Comparison of ENCODE assay signal across 8 mouse cellular contexts in the genomic region with DNA sequence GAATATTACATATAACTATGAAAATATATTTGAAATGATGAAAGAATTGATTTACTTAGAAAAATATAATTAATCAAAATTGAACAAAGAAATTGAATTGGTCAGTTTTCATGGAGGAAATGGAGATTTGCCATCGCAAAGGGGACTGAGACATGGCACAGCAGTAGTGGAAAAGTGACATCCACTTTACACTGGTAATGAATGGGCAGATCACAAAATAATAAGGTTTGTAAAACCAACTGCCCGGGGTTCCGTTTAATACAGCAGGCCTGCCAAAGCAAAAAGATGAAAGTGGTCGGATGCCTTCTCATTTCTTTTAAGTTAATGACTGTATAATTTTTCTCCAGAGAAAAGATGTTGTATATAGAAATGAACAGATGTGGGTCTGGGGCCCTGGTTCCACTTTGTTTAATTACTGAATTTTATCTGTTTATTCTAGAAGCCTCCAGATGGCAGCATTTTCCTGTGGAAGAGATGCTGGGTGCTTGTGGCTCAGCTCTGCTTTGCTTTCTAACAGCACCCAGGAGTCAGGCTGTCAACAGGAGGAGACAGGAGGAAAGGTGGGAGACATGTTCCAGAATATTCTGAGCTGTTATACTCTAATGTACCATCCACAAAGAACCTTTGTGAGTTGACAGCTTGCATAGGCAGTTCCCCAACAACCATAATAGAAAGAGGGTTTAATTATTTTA.
A peak's percentile ranks its signal among the peaks of the same experiment; 100 is the strongest.
DNase-seq lines count a peak whose midpoint lies in the region; ATAC-seq and TF ChIP-seq lines count a peak whose summit lies in the region.

No protein-coding gene starts in this region.

- no peak for TF ChIP-seq POLR2A in embryonic fibroblast, embryonic 13.5 days (IDR thresholded peaks at IDR 0.05; ENCODE audit: low read depth, low read length)

- H3K4me3 ChIP-seq in heart, embryonic 12.5 days: no peak overlapping the region
- no peak overlapping the region for H3K4me3 ChIP-seq in embryonic fibroblast, embryonic 13.5 days (ENCODE audit: insufficient read depth, low read length)
- no peak overlapping the region for H3K4me3 ChIP-seq in left cerebral cortex, adult 2 months

- H3K27me3 ChIP-seq in heart, embryonic 12.5 days (replicated peaks): no peaks in the 10 kb centered on the region

- TF ChIP-seq CTCF in embryonic fibroblast, embryonic 13.5 days (IDR thresholded peaks at IDR 0.05; ENCODE audit: borderline replicate concordance, insufficient read depth, low read length): peak; percentile 35; the same call in 1 of the 2 replicates
- peak; percentile 71 for TF ChIP-seq CTCF in left cerebral cortex, adult 2 months (IDR thresholded peaks at IDR 0.05)

- intact Hi-C loops in left cerebral cortex, adult 2 months (cut with DNase I): loop anchor here (5.0 to 10.0 kb wide), 5 partner anchors 229 to 1989 kb away; a partner anchor contains a TSS

- ATAC-seq in heart, embryonic 12.5 days (ENCODE audit: insufficient number of reproducible peaks, low FRiP score): no peak

- 75% methylated on average over 4 of the region's 4 CpGs for WGBS in heart, embryonic 12.5 days

- H3K4me2 ChIP-seq in heart, embryonic 12.5 days: no peak overlapping the region

- H3K36me3 ChIP-seq in heart, embryonic 12.5 days: no peaks in the 10 kb centered on the region

- no peaks in the 10 kb centered on the region for H3K4me1 ChIP-seq in heart, embryonic 12.5 days (replicated peaks)
- H3K4me1 ChIP-seq in embryonic fibroblast, embryonic 13.5 days (ENCODE audit: control insufficient read depth, insufficient read depth, low read length): no peaks in the 10 kb centered on the region

- DNase-seq in heart, adult 8-10 months (ENCODE audit: low spot score): peak; percentile 31
- peak; percentile 45 for DNase-seq in adrenal gland, postnatal 10 days
- DNase-seq in hindlimb bud, embryonic 11.5 days (ENCODE audit: extremely low spot score, low read depth, low spot score): peak; percentile 3
- peak; percentile 35 to 45 for DNase-seq in left cerebral cortex, adult 2 months (ENCODE audit: extremely low spot score in 1 of 2, low spot score in 2 of 2)
- peak; percentile 75 for DNase-seq in retina, embryonic 14.5 days (ENCODE audit: low spot score)
- DNase-seq in thymus, postnatal 36 days: no peak

- H3K9me3 ChIP-seq in heart, embryonic 12.5 days (replicated peaks): no peaks in the 10 kb centered on the region

- no peak overlapping the region for H3K9ac ChIP-seq in heart, embryonic 12.5 days

- no peak overlapping the region for H3K27ac ChIP-seq in heart, embryonic 12.5 days (ENCODE audit: poor library complexity, severe bottlenecking)
- H3K27ac ChIP-seq in embryonic fibroblast, embryonic 13.5 days (ENCODE audit: insufficient read depth, low read length): no peak overlapping the region
- no peak overlapping the region for H3K27ac ChIP-seq in left cerebral cortex, adult 2 months

Comparison
In these comparisons a context has a peak if more than half of its experiments do, and no peak if none do; other contexts are left out.
1. DNase-seq: peak in heart, adult 8-10 months (single experiment), adrenal gland, postnatal 10 days (single experiment), hindlimb bud, embryonic 11.5 days (single experiment), left cerebral cortex, adult 2 months (2 of 2) and retina, embryonic 14.5 days (single experiment); none in thymus, postnatal 36 days (0 of 2).